Mouse (Mus musculus): ENCODE results near the gene Washc2. TPM values are rescaled to one million over a fixed set of nuclear protein-coding genes. Genes with fewer than 3 reads are reported as not detected.
"Not testable (repeated sequence)": the region's sequence is repeated elsewhere in the genome, so short reads cannot be mapped to it uniquely, and the experiment has no call there.

The Washc2 gene
- polyA plus RNA-seq, 1 experiment = 42.1 TPM

DNA sequence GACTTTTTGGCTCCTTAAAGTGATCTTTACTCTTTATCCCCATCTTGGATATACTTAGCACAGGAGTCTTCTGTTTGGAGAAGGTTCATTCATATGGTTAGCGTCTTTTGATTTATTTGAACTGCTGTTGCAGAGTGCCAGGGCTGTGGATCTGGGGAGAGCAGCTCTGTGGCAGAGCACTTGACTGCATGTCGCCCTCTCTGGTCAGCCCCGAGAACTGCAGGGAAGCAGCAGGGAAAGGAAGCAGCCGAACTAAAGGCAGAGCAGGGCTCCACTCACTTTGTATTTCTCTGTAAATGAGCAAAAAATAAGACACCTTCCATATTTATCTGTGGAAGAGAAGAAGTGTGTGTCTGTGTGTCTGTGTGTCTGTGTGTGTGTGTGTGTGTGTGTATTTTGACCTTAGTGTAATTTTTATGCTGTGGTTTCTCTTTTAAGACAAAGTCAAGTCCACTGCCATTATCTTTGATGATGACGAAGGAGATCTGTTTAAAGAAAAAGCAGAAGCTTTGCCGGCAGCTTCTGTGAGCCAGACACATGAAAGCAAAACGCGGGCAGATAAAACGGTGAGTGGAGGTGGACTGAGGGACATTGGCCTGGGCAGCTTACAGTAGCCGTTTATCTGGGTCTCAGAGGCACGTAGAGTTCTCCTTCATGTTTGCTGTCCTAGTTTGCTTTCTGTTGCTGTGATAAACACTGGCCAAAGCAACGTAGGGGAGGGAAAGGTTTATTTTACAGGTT lies 21.1 kb downstream of the Washc2 start:
- TF ChIP-seq CTCF (IDR thresholded peaks at IDR 0.05; ENCODE audit: extremely low read depth, insufficient read length, insufficient replicate concordance, low read depth, low read length) (peak; percentile 83), POLR2A (IDR thresholded peaks at IDR 0.05; ENCODE audit: low read depth, low read length) (no peak)
- Histone ChIP-seq H3K4me1 (ENCODE audit: control insufficient read depth, insufficient read depth, insufficient read length, low read length) (no peaks in the 10 kb centered on the region), H3K4me3 (ENCODE audit: low read depth, low read length) (no peak overlapping the region), H3K36me3 (ENCODE audit: control insufficient read depth, insufficient read depth, low read length) (peaks cover 43% of the 10 kb centered on the region), H3K27ac (ENCODE audit: insufficient read depth, low read depth, low read length) (no peak overlapping the region), H3K27me3 (ENCODE audit: control insufficient read depth, insufficient read depth, low read length) (no peaks in the 10 kb centered on the region)
- WGBS = 61% methylated on average over 12 of the region's 12 CpGs

GRCm38 (mm10) chr6:116234821-116235220 lies 27.0 kb downstream of the Washc2 start:
- not testable (repeated sequence) for H3K27me3 ChIP-seq (ENCODE audit: control insufficient read depth, insufficient read depth, low read length); H3K4me1 ChIP-seq (ENCODE audit: control insufficient read depth, insufficient read depth, insufficient read length, low read length); H3K27ac ChIP-seq (ENCODE audit: insufficient read depth, low read depth, low read length); H3K4me3 ChIP-seq (ENCODE audit: low read depth, low read length)
- 63% methylated on average over 2 of the region's 2 CpGs for WGBS
- H3K36me3 ChIP-seq (ENCODE audit: control insufficient read depth, insufficient read depth, low read length) = peaks cover 46% of the 10 kb centered on the region

DNA sequence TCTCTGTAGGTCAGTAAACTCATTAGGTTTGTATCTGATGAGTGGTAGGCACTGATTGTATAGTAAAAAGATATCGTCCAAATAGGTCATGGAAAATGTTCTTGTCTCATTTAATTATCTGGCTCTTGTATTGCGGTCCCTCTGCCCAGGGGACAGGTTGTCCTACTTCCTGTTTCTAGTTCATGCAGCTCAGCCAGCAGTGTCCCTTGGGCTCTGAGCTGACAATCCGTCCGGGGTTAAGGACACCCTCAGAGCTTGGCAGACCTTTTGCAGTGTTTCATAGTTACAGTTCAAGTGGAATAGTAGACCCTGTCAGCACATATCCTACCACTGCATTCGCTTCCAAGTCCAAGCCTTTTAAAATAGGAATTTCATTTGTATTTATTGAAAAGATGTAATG lies 27.5 kb downstream of the Washc2 start:
- WGBS = 84% methylated on average over 5 of the region's 5 CpGs
- Histone ChIP-seq H3K27ac (ENCODE audit: insufficient read depth, low read depth, low read length) (no peak overlapping the region), H3K4me3 (ENCODE audit: low read depth, low read length) (no peak overlapping the region), H3K4me1 (ENCODE audit: control insufficient read depth, insufficient read depth, insufficient read length, low read length) (no peaks in the 10 kb centered on the region), H3K36me3 (ENCODE audit: control insufficient read depth, insufficient read depth, low read length) (peaks cover 47% of the 10 kb centered on the region), H3K27me3 (ENCODE audit: control insufficient read depth, insufficient read depth, low read length) (no peaks in the 10 kb centered on the region)
- TF ChIP-seq CTCF (IDR thresholded peaks at IDR 0.05; ENCODE audit: extremely low read depth, insufficient read length, insufficient replicate concordance, low read depth, low read length) = no peak
- no peak for TF ChIP-seq POLR2A (IDR thresholded peaks at IDR 0.05; ENCODE audit: low read depth, low read length)

DNA sequence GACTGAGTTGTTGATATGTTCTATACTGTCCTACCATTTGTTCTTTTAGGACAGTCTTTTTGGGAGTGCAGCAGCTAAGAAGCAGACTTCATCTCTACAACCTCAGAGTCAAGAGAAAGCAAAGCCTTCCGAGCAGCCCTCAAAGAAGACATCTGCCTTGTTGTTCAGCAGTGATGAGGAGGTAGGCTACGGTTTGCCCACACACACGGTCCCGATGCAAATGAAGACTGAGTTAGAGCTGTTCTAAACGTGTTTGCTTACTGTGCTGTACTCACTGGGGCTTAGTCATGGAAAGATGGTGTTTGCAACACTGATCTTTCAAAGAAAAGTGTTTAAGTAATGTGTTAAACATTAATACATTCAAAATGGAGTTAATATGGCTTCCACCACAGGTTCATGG lies 30.2 kb downstream of the Washc2 start:
- H3K36me3 ChIP-seq (ENCODE audit: control insufficient read depth, insufficient read depth, low read length) = peaks cover 48% of the 10 kb centered on the region
- 89% methylated on average over 5 of the region's 5 CpGs for WGBS
- TF ChIP-seq POLR2A (IDR thresholded peaks at IDR 0.05; ENCODE audit: low read depth, low read length) (no peak), CTCF (IDR thresholded peaks at IDR 0.05; ENCODE audit: extremely low read depth, insufficient read length, insufficient replicate concordance, low read depth, low read length) (no peak)
- H3K27ac ChIP-seq (ENCODE audit: insufficient read depth, low read depth, low read length) = no peak overlapping the region
- no peak overlapping the region for H3K4me3 ChIP-seq (ENCODE audit: low read depth, low read length)
- H3K4me1 ChIP-seq (ENCODE audit: control insufficient read depth, insufficient read depth, insufficient read length, low read length) = no peaks in the 10 kb centered on the region
- no peaks in the 10 kb centered on the region for H3K27me3 ChIP-seq (ENCODE audit: control insufficient read depth, insufficient read depth, low read length)

- WGBS = 64% methylated on average over 2 of the region's 2 CpGs
- Histone ChIP-seq H3K36me3 (ENCODE audit: control insufficient read depth, insufficient read depth, low read length) (peaks cover 57% of the 10 kb centered on the region), H3K4me3 (ENCODE audit: low read depth, low read length) (no peak overlapping the region), H3K27ac (ENCODE audit: insufficient read depth, low read depth, low read length) (no peak overlapping the region), H3K4me1 (ENCODE audit: control insufficient read depth, insufficient read depth, insufficient read length, low read length) (no peaks in the 10 kb centered on the region), H3K27me3 (ENCODE audit: control insufficient read depth, insufficient read depth, low read length) (no peaks in the 10 kb centered on the region)
- TF ChIP-seq POLR2A (IDR thresholded peaks at IDR 0.05; ENCODE audit: low read depth, low read length) = no peak
- TF ChIP-seq CTCF (IDR thresholded peaks at IDR 0.05; ENCODE audit: extremely low read depth, insufficient read length, insufficient replicate concordance, low read depth, low read length) = no peak
Measured at GRCm38 (mm10) chr6:116240371-116240770, 32.5 kb downstream of the Washc2 start.

GRCm38 (mm10) chr6:116259649-116260048 lies 51.8 kb downstream of the Washc2 start:
- Histone ChIP-seq H3K4me3 (ENCODE audit: low read depth, low read length) (no peak overlapping the region), H3K4me1 (ENCODE audit: control insufficient read depth, insufficient read depth, insufficient read length, low read length) (no peaks in the 10 kb centered on the region), H3K27ac (ENCODE audit: insufficient read depth, low read depth, low read length) (no peak overlapping the region), H3K27me3 (ENCODE audit: control insufficient read depth, insufficient read depth, low read length) (no peaks in the 10 kb centered on the region), H3K36me3 (ENCODE audit: control insufficient read depth, insufficient read depth, low read length) (peaks cover 32% of the 10 kb centered on the region)
- TF ChIP-seq POLR2A (IDR thresholded peaks at IDR 0.05; ENCODE audit: low read depth, low read length) (no peak), CTCF (IDR thresholded peaks at IDR 0.05; ENCODE audit: extremely low read depth, insufficient read length, insufficient replicate concordance, low read depth, low read length) (no peak)
- WGBS = 97% methylated on average over 4 of the region's 4 CpGs

GRCm38 (mm10) chr6:116260481-116260880 lies 52.6 kb downstream of the Washc2 start:
- TF ChIP-seq CTCF (IDR thresholded peaks at IDR 0.05; ENCODE audit: extremely low read depth, insufficient read length, insufficient replicate concordance, low read depth, low read length) = no peak
- TF ChIP-seq POLR2A (IDR thresholded peaks at IDR 0.05; ENCODE audit: low read depth, low read length) = no peak
- H3K27ac ChIP-seq (ENCODE audit: insufficient read depth, low read depth, low read length) = no peak overlapping the region
- WGBS = 92% methylated on average over 5 of the region's 5 CpGs

More at GRCm38 (mm10) chr6:116260481-116260880, 52.6 kb downstream of the Washc2 start:
- Histone ChIP-seq H3K27me3 (ENCODE audit: control insufficient read depth, insufficient read depth, low read length) (no peaks in the 10 kb centered on the region), H3K4me3 (ENCODE audit: low read depth, low read length) (no peak overlapping the region), H3K4me1 (ENCODE audit: control insufficient read depth, insufficient read depth, insufficient read length, low read length) (no peaks in the 10 kb centered on the region), H3K36me3 (ENCODE audit: control insufficient read depth, insufficient read depth, low read length) (peaks cover 27% of the 10 kb centered on the region)

Measured in small intestine, adult 2 months (tissue).